11 mouse cellular contexts compared by ENCODE assay signal in genomic region chr7:133435596-133436357, GRCm38 (mm10).
DNase-seq lines count a peak whose midpoint lies in the region; ATAC-seq and TF ChIP-seq lines count a peak whose summit lies in the region.
"Had no signal": no experiment of that assay in that cellular context is flagged by ENCODE, and none has a peak within 500 bp of the region (broad histone marks: within the 10 kb centered on the region; RNA-seq: fewer than 3 reads in every experiment).

No protein-coding gene starts in this region.

- no peak overlapping the region for H3K4me3 ChIP-seq in hindbrain, embryonic 10.5 days
- H3K4me3 ChIP-seq in hindbrain, embryonic 13.5 days, result no peak overlapping the region

- CTCF ChIA-PET in Patski (lab: Charles Lee), result interaction anchor here (0.8 to 1.6 kb wide), 4 partner anchors 10 to 14 kb away, joined by 3 to 5 read pairs (median 4); no protein-coding TSS in a partner anchor

- no peak for ATAC-seq in hindbrain, embryonic 13.5 days (ENCODE audit: low FRiP score)
- no peak for ATAC-seq in Patski

- no peak overlapping the region for H3K9ac ChIP-seq in hindbrain, embryonic 13.5 days

- H3K9me3 ChIP-seq in hindbrain, embryonic 10.5 days, result peaks cover 4% of the 10 kb centered on the region; the same call in 1 of the 2 replicates
- no peaks in the 10 kb centered on the region for H3K9me3 ChIP-seq in hindbrain, embryonic 13.5 days

- no peaks in the 10 kb centered on the region for H3K36me3 ChIP-seq in hindbrain, embryonic 10.5 days
- no peaks in the 10 kb centered on the region for H3K36me3 ChIP-seq in hindbrain, embryonic 13.5 days
- H3K36me3 ChIP-seq: G1E had no signal

- H3K4me2 ChIP-seq in hindbrain, embryonic 13.5 days, result no peak overlapping the region

- in situ Hi-C loops in Patski (cut with MboI; ENCODE audit: low pct_unique_long_range_greater_than_20kb), result no loop called here

- peaks cover 41% of the 10 kb centered on the region for H3K4me1 ChIP-seq in hindbrain, embryonic 10.5 days (replicated peaks)
- H3K4me1 ChIP-seq in hindbrain, embryonic 13.5 days (replicated peaks), result peaks cover 7% of the 10 kb centered on the region

- H3K27me3 ChIP-seq in hindbrain, embryonic 10.5 days (ENCODE audit: insufficient read depth, poor library complexity, severe bottlenecking), result peaks cover 3% of the 10 kb centered on the region; the same call in 1 of the 2 replicates
- H3K27me3 ChIP-seq in hindbrain, embryonic 13.5 days, result no peaks in the 10 kb centered on the region
- H3K27me3 ChIP-seq in Patski, result no peaks in the 10 kb centered on the region

- peak; percentile 9 for DNase-seq in adrenal gland, adult 2 months
- DNase-seq in adrenal gland, postnatal 4 days (ENCODE audit: low spot score in 2 of 2), result no peak
- DNase-seq in hindbrain, embryonic 10.5 days (ENCODE audit: low spot score), result no peak
- DNase-seq in Patski (ENCODE audit: low read depth, low spot score), result no peak
- peak; percentile 31 to 64 for DNase-seq in lung, postnatal 4 days
- no peak for DNase-seq in natural killer cell, adult 2 months (ENCODE audit: low spot score in 2 of 2)
- DNase-seq in kidney, postnatal 25 days, result no peak
- DNase-seq: cerebellum, adult 8-10 months; kidney, adult 11 months had no signal

- POLR2A ChIA-PET in Patski (lab: Charles Lee), result interaction anchor here (0.6 kb wide), 1 partner anchor 173 kb away, joined by 4 read pairs; no protein-coding TSS in a partner anchor

- peak; percentile 53 for TF ChIP-seq CTCF in Patski (IDR thresholded peaks at IDR 0.05)

- H3K27ac ChIP-seq in hindbrain, embryonic 10.5 days, result peak overlapping the region; percentile 47; the same call in 1 of the 2 replicates
- H3K27ac ChIP-seq in hindbrain, embryonic 13.5 days, result no peak overlapping the region

- 65% methylated on average over 14 of the region's 14 CpGs for WGBS in hindbrain, embryonic 10.5 days
- WGBS in hindbrain, embryonic 13.5 days, result 64% methylated on average over 14 of the region's 14 CpGs

Comparison
In these comparisons a context has a peak if more than half of its experiments do, and no peak if none do; other contexts are left out.
1. DNase-seq: peak in adrenal gland, adult 2 months (single experiment) and lung, postnatal 4 days (2 of 2); none in adrenal gland, postnatal 4 days (0 of 2), hindbrain, embryonic 10.5 days (single experiment), Patski (single experiment), natural killer cell, adult 2 months (0 of 2) and kidney, postnatal 25 days (0 of 2).